8 mouse cellular contexts compared by ENCODE assay signal in the genomic region with DNA sequence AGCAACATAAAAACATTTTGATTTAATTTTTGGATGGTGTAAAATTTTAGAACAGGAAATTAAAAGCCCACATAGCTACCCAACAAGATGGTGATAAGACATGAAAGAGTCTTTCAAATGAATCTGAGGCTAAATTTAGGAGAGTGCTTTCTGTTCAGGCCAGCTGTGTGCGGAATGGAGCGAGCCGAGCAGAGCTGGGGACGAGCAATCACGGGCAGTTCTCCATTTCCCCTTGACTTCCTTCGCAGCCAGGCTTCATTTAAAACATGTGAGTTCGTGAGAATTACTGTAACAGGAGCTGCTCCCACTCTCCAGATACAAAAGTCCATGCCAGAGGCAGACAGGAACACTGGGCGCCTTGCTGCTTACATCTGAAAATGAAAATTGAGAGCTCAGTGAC.
DNase-seq lines count a peak whose midpoint lies in the region; ATAC-seq and TF ChIP-seq lines count a peak whose summit lies in the region.

No protein-coding gene starts in this region.

- TF ChIP-seq EP300 in liver, postnatal 0 days (IDR thresholded peaks at IDR 0.05; ENCODE audit: low read depth), result no peak

- no peaks in the 10 kb centered on the region for H3K36me3 ChIP-seq in liver, postnatal 0 days (replicated peaks; ENCODE audit: insufficient read depth, low read length)
- H3K36me3 ChIP-seq in embryonic facial prominence, embryonic 13.5 days, result no peaks in the 10 kb centered on the region
- no peaks in the 10 kb centered on the region for H3K36me3 ChIP-seq in forebrain, embryonic 11.5 days (ENCODE audit: control insufficient read depth, insufficient read depth, low read length)

- 35% methylated on average over 8 of the region's 8 CpGs for WGBS in liver, postnatal 0 days (ENCODE audit: insufficient replicate concordance)
- whole genome bisulfite sequencing in embryonic facial prominence, embryonic 13.5 days, result 16% methylated on average over 8 of the region's 8 CpGs
- WGBS in forebrain, embryonic 11.5 days, result 79% methylated on average over 8 of the region's 8 CpGs
- WGBS in lung, adult 2 months, result 33% methylated on average over 8 of the region's 8 CpGs

- no peak overlapping the region for H3K9ac ChIP-seq in liver, postnatal 0 days (replicated peaks)
- H3K9ac ChIP-seq in embryonic facial prominence, embryonic 13.5 days, result no peak overlapping the region
- no peak overlapping the region for H3K9ac ChIP-seq in forebrain, embryonic 11.5 days (ENCODE audit: low read length)

- DNase-seq in liver, postnatal 0 days, result peak; percentile 15
- DNase-seq in liver, result no peak
- DNase-seq in layer of hippocampus, postnatal 36 days, result peak; percentile 27 to 33
- DNase-seq in right cerebral cortex, postnatal 14 days, result peak; percentile 40
- no peak for DNase-seq in forebrain, embryonic 11.5 days (ENCODE audit: low spot score)
- DNase-seq in gastrocnemius, adult 18-20 months (ENCODE audit: low spot score), result no peak
- no peak for DNase-seq in lung, adult 2 months

- no peaks in the 10 kb centered on the region for H3K27me3 ChIP-seq in liver, postnatal 0 days (ENCODE audit: insufficient read depth, low read length)
- H3K27me3 ChIP-seq in embryonic facial prominence, embryonic 13.5 days, result peaks cover 12% of the 10 kb centered on the region; the same call in 1 of the 2 replicates
- no peaks in the 10 kb centered on the region for H3K27me3 ChIP-seq in forebrain, embryonic 11.5 days (ENCODE audit: control insufficient read depth, insufficient read depth, low read length)

- H3K4me3 ChIP-seq in liver, postnatal 0 days (ENCODE audit: low read depth, low read length), result no peak overlapping the region
- H3K4me3 ChIP-seq in embryonic facial prominence, embryonic 13.5 days, result no peak overlapping the region
- no peak overlapping the region for H3K4me3 ChIP-seq in forebrain, embryonic 11.5 days (ENCODE audit: low read depth, low read length)
- no peak overlapping the region for H3K4me3 ChIP-seq in lung, adult 2 months (replicated peaks; ENCODE audit: extremely low read depth, low read depth, low read length)

- no peak for TF ChIP-seq CTCF in liver, postnatal 0 days (IDR thresholded peaks at IDR 0.05; ENCODE audit: low read depth)
- TF ChIP-seq CTCF in lung, adult 2 months (IDR thresholded peaks at IDR 0.05; ENCODE audit: insufficient read depth, low read length), result no peak

- no peak for ATAC-seq in liver, postnatal 0 days
- no peak for ATAC-seq in embryonic facial prominence, embryonic 13.5 days (ENCODE audit: insufficient number of reproducible peaks, insufficient read depth, low FRiP score, low TSS enrichment, low read depth)
- ATAC-seq in forebrain, embryonic 11.5 days (replicated peaks; ENCODE audit: low FRiP score), result no peak

- no peak overlapping the region for H3K4me2 ChIP-seq in liver, postnatal 0 days (ENCODE audit: low read depth, low read length)
- H3K4me2 ChIP-seq in embryonic facial prominence, embryonic 13.5 days, result peak overlapping the region; percentile 40
- H3K4me2 ChIP-seq in forebrain, embryonic 11.5 days (ENCODE audit: low read depth, low read length, severe bottlenecking), result no peak overlapping the region

- no peak overlapping the region for H3K27ac ChIP-seq in liver, postnatal 0 days (ENCODE audit: low read depth)
- peak overlapping the region; percentile 62 for H3K27ac ChIP-seq in embryonic facial prominence, embryonic 13.5 days
- H3K27ac ChIP-seq in forebrain, embryonic 11.5 days (ENCODE audit: low read depth, low read length), result no peak overlapping the region

- H3K4me1 ChIP-seq in liver, postnatal 0 days (ENCODE audit: insufficient read depth), result no peaks in the 10 kb centered on the region
- H3K4me1 ChIP-seq in embryonic facial prominence, embryonic 13.5 days, result peaks cover 23% of the 10 kb centered on the region
- H3K4me1 ChIP-seq in forebrain, embryonic 11.5 days (replicated peaks; ENCODE audit: control insufficient read depth, insufficient read depth, low read length), result no peaks in the 10 kb centered on the region
- H3K4me1 ChIP-seq in lung, adult 2 months (ENCODE audit: control insufficient read depth, insufficient read depth, low read length), result no peaks in the 10 kb centered on the region

- TF ChIP-seq POLR2A in lung, adult 2 months (IDR thresholded peaks at IDR 0.05; ENCODE audit: borderline replicate concordance, extremely low read depth, low read depth, low read length), result no peak

- 0 out of 2 replicates have a peak, but pooled peaks cover 7% of the 10 kb centered on the region for H3K9me3 ChIP-seq in liver, postnatal 0 days (ENCODE audit: low read length)
- peaks cover 5% of the 10 kb centered on the region; the same call in 1 of the 2 replicates for H3K9me3 ChIP-seq in embryonic facial prominence, embryonic 13.5 days
- H3K9me3 ChIP-seq in forebrain, embryonic 11.5 days (ENCODE audit: control insufficient read depth, low read length), result no peaks in the 10 kb centered on the region

Comparison
In these comparisons a context has a peak if more than half of its experiments do, and no peak if none do; other contexts are left out.
1. DNase-seq: peak in liver, postnatal 0 days (single experiment), layer of hippocampus, postnatal 36 days (2 of 2) and right cerebral cortex, postnatal 14 days (single experiment); none in liver (single experiment), forebrain, embryonic 11.5 days (single experiment), gastrocnemius, adult 18-20 months (single experiment) and lung, adult 2 months (single experiment).